Mouse (Mus musculus) left cerebral cortex, postnatal 36 days (tissue): ENCODE data around the gene Acoxl. TPM values are rescaled to one million over a fixed set of nuclear protein-coding genes. Genes with fewer than 3 reads are reported as not detected.
"Not testable (repeated sequence)": the region's sequence is repeated elsewhere in the genome, so short reads cannot be mapped to it uniquely, and the experiment has no call there.

Experiments
- DNase-seq, 2 experiments: peaks; one replicate each; pipeline ENCODE4 v3.0.0; 2021 to 2022; ENCODE audit warnings: low spot score in 2 of 2, mixed read lengths in 1 of 2
- intact Hi-C: fragments of 180-260 bp; cut with DNase I; formaldehyde crosslinking; loops from one replicate; pipeline ENCODE4 v1.15.1; 2025
- total RNA-seq, 2 experiments: library from RNA; stranded (reverse); gene quantifications; 2 replicates each; pipeline ENCODE4 v1.2.3; 2021

Gene Acoxl
- total RNA-seq, 2 experiments from 2014 or later, result not detected

- intact Hi-C loops, result no loop called here
- DNase-seq, result no peak
Observed at GRCm38 (mm10) chr2:128094602-128095001, 255.9 kb downstream of the Acoxl start.

- DNase-seq, result no peak
- intact Hi-C loops, result no loop called here
Observed at GRCm38 (mm10) chr2:128095270-128095669, 256.6 kb downstream of the Acoxl start.

- intact Hi-C loops, result no loop called here
- DNase-seq, result no peak
Observed at GRCm38 (mm10) chr2:128096070-128096469, 257.4 kb downstream of the Acoxl start.

- DNase-seq, intact Hi-C loops: not testable (repeated sequence)
Observed at GRCm38 (mm10) chr2:128098118-128098517, 259.4 kb downstream of the Acoxl start.

GRCm38 (mm10) chr2:128102086-128102485 is 263.4 kb downstream of the Acoxl start:
- intact Hi-C loops, result no loop called here
- no peak for DNase-seq

- intact Hi-C loops, result no loop called here
- DNase-seq, result no peak
Observed at GRCm38 (mm10) chr2:128104815-128105214, 266.1 kb downstream of the Acoxl start.

- intact Hi-C loops, result no loop called here
- no peak for DNase-seq
Observed at GRCm38 (mm10) chr2:128105651-128106050, 267.0 kb downstream of the Acoxl start.

- intact Hi-C loops, result no loop called here
- no peak for DNase-seq
Observed at GRCm38 (mm10) chr2:128111537-128111936, 272.9 kb downstream of the Acoxl start.

- intact Hi-C loops, result no loop called here
- DNase-seq, result no peak
Observed at GRCm38 (mm10) chr2:128114621-128115020, 275.9 kb downstream of the Acoxl start.

GRCm38 (mm10) chr2:128115579-128115978 is 276.9 kb downstream of the Acoxl start:
- intact Hi-C loops, result no loop called here
- no peak for DNase-seq

- no peak for DNase-seq
- intact Hi-C loops, result no loop called here
Observed at GRCm38 (mm10) chr2:128117605-128118004, 278.9 kb downstream of the Acoxl start.

- intact Hi-C loops, result no loop called here
- DNase-seq, result no peak
Observed at GRCm38 (mm10) chr2:128118971-128119370, 280.3 kb downstream of the Acoxl start.

- intact Hi-C loops, result loop anchor here (1.0 to 10.0 kb wide), 4 partner anchors 192 to 450 kb away; no protein-coding TSS in a partner anchor
- DNase-seq, result peak; percentile 50 to 54
Observed at GRCm38 (mm10) chr2:128122491-128122890, 283.8 kb downstream of the Acoxl start.

- DNase-seq, result peak in 1 of 2 experiments; percentile 23
- intact Hi-C loops, result loop anchor here (1.0 to 10.0 kb wide), 4 partner anchors 192 to 449 kb away; no protein-coding TSS in a partner anchor
Observed at GRCm38 (mm10) chr2:128122891-128123771, 284.5 kb downstream of the Acoxl start.

GRCm38 (mm10) chr2:128123921-128124683 is 285.4 kb downstream of the Acoxl start:
- DNase-seq, result peak in 1 of 2 experiments; percentile 21
- intact Hi-C loops, result loop anchor here (5.0 to 10.0 kb wide), 3 partner anchors 191 to 448 kb away; no protein-coding TSS in a partner anchor

GRCm38 (mm10) chr2:128124693-128125092 is 286.0 kb downstream of the Acoxl start:
- intact Hi-C loops, result loop anchor here (5.0 to 10.0 kb wide), 3 partner anchors 190 to 448 kb away; no protein-coding TSS in a partner anchor
- no peak for DNase-seq

- peak; percentile 86 to 88 for DNase-seq
- intact Hi-C loops, result loop anchor here (10.0 kb wide), 1 partner anchor 189 kb away; no protein-coding TSS in a partner anchor
Observed at GRCm38 (mm10) chr2:128125635-128126470, 287.2 kb downstream of the Acoxl start, which contains the start of gene Bcl2l11. TSS of gene Bcl2l11 (plus strand) at chr2:128126038.

GRCm38 (mm10) chr2:128126591-128127051 is 287.9 kb downstream of the Acoxl start:
- intact Hi-C loops, result loop anchor here (10.0 kb wide), 1 partner anchor 188 kb away; no protein-coding TSS in a partner anchor
- peak; percentile 22 to 23 for DNase-seq

GRCm38 (mm10) chr2:128127121-128127671 is 288.5 kb downstream of the Acoxl start:
- peak; percentile 82 to 86 for DNase-seq
- intact Hi-C loops, result loop anchor here (10.0 kb wide), 1 partner anchor 188 kb away; no protein-coding TSS in a partner anchor
